Mouse (Mus musculus) gastrocnemius, postnatal 14 days (tissue): ENCODE measurements around the gene 1110059E24Rik. TPM values are rescaled to one million over a fixed set of nuclear protein-coding genes. Genes with fewer than 3 reads are reported as not detected.
A peak's percentile ranks its signal among the peaks of the same experiment; 100 is the strongest.

Experiments used
- DNase-seq: peaks from one replicate; pipeline ENCODE4 v3.0.0; 2021; ENCODE audit warnings: mixed read lengths
- intact Hi-C: fragments of 180-260 bp; cut with DNase I; formaldehyde crosslinking; loops from one replicate; pipeline ENCODE4 v1.15.1; 2025; ENCODE audit warnings: low total_unique reads
- long read RNA-seq, 2 experiments: library from polyadenylated mRNA; stranded (forward); transcript quantifications; one replicate each; pipeline ENCODE4 v2.0.0; 2021
- total RNA-seq, 2 experiments: library from RNA; stranded (reverse); gene quantifications; 2 replicates each; pipeline ENCODE4 v1.2.3; 2021

The 1110059E24Rik gene
- total RNA-seq, result 10 to 100 TPM; 11.9 to 12.2 TPM
- long read RNA-seq, experiment 1, transcript 1110059E24Rik-201 (4 exons, 1,614 nt), result major isoform, 5 of 8 reads
- long read RNA-seq, experiment 1, partial matches to known transcripts, result 0 of 8 reads
- long read RNA-seq, experiment 1, other reads (novel, unspliced or antisense), result 2 of 8 reads
- long read RNA-seq, experiment 2, transcript 1110059E24Rik-201 (4 exons, 1,614 nt), result major isoform, 5 of 10 reads
- long read RNA-seq, experiment 2, partial matches to known transcripts, result 0 of 10 reads
- long read RNA-seq, experiment 2, other reads (novel, unspliced or antisense), result 0 of 10 reads

DNA sequence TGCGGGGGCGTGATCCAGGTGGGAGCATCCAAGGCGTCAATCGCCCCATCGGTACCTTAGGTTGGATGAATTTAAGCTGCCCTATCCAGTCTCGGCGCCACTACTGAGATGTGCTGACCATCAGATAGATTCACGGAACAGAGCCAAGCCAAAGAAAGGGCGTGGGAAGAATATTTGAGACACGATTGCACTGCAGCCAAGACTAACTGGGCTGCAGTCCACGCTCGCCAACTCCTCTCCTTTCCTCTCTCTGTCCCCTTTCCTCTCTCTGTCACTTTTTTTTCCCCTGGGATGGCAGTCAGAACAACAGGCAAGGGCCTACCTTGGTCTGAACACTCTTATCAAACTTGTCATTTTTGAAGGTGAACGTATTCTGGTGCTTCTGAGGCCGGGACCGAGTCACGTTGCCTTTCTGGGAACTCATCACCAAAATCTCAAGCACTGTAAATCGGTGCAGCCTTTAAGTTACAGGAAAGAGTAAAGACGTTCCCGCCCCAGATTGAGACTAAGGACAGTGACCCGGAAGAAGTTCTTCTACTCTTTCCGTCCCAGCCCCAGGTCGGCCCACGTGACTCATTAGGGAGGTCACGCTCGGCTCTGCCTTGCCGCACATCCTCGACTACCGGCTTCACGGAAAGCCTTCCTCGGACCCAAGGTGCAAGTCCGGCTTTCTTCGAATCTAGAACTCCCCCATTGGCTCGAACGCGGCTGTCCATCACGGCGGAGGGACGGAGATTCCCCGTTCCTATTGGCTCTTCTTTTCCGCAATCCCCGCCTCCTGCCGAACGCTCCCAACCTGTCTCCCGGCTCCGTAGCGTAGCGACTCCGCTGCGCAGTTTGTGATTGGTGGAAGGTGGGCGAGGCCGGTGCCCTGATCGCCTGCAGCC, at the start of gene 1110059E24Rik:
Gene 1110059E24Rik, minus strand, starts transcription at position 692 of the 887 bp plus-strand sequence.
- DNase-seq, result peak; percentile 97
- intact Hi-C loops, result no loop called here

DNA sequence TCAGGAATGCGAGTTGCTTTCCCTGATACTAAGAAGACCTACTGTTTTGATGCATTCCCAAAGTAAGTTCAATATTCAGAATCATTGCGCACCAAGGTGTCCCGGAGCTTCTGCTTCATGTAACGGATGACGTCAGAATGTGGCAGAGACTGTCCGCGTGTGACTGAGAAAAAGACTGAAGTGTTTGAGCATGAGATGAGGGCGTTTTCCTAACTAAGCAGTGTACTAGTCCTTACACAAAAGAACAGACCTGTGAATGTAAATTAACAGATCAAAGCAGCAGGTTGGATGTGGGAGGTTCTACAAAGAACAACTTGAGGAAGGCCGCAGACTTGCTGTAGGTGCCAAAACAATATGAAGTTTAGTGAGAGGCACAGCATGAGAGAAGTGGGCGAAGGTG, 28.2 kb upstream of the 1110059E24Rik start:
- DNase-seq, result no peak
- intact Hi-C loops, result no loop called here

DNA sequence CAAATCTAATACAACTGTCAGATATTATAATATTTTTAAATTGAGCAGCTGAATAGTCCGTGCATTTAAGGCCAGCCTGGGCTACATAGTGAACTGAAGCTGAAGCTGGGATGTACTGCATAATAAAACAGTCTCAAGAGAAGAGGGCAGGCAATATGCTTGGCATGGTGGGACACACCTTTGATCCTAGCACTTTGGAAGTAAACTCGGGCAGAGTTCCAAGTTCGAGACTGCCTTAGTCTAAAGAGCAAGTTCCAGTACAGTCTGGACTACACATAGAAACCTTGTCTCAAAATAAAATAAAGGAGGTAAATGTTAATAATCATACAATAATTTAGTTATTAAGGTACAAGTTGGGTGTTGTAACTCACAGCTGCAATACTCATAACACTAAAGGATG, 27.3 kb upstream of the 1110059E24Rik start:
- intact Hi-C loops, result no loop called here
- no peak for DNase-seq

DNA sequence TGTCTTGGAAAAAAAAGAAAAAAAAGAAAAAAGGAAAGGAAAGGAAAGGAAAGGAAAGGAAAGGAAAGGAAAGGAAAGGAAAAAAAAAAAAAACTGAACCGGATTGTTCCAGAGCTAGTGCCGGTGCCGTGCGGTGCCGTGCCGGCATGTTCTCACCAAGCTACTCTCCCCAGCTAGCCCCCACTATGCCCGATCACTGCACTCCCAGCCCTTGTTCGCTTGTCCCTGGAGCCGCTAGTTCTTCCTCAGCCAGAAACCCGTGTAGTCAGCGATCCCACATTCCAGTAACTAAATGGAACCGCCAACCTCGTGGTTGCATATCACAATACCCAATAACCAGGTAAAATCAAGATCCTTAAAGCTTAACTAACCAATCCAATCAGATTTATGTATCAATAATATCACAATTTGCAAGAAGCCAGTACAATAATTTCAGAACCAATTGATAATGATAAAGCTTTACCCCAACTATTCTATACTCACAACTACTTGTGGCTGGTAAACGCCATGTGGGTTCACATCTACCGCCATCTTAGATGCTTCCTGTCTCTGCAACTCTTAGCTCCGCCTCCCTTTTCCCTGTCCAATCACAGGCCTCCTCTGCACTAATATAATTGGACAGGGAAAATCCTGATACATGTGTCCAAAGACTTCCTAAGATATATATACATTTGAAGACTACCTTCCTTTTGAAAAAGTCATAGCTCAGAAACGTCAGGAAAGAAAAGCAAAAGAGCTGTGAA, 21.7 kb upstream of the 1110059E24Rik start:
- intact Hi-C loops, result no loop called here

DNA sequence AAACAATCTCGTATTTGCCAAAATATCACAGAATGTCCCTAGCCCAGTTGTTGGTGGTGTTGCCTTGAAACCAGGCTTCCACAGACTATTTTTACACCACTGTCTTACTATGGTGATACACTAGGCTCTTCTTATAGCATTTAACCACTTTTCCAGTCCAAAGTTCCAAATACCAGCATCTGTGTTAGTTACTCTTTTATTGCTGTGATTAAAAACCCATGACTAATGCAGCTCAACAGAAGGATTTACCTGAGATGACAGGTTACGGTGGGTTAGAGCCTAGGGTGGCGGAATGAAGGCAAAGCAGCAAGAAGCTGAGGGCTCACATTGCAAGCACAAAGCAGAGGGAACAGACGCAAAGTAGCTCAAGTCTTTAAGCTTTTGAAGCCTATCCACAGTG, 16.9 kb upstream of the 1110059E24Rik start:
- no peak for DNase-seq
- intact Hi-C loops, result no loop called here

More for the DNA sequence above, 21.7 kb upstream of the 1110059E24Rik start:
- no peak for DNase-seq

DNA sequence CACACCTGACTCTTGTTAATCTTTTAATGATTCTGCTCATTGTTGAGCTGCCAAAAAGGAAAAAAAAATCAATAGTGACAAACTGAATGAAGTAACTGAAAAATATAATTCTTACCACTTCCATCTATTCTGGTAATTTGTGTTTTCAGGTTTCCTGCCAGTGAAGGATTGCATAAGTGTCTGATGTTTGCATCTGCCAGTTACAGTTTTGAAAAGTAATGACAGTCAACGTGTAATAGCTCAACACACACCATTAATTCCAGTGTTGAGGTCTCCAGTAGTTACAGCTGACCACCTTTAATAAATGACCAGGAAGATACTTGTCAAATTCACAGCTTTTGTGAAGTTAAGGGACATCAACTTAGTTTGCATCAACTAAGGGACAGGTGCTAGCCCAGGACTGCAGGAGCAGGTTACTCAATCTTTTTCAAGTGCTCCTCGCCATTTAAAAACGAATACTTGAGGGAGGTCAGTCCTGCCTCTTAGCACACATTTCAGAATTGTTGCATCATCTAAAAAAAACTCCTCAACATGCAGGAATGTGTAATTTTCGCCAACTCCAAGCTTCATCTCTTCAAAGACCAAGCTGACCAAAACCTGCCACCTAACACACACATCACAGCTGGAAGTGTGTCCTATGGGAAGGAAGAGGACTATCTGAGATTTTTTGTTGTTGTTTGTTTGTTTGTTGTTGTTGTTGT, 11.1 kb upstream of the 1110059E24Rik start:
- intact Hi-C loops, result no loop called here
- DNase-seq, result no peak

DNA sequence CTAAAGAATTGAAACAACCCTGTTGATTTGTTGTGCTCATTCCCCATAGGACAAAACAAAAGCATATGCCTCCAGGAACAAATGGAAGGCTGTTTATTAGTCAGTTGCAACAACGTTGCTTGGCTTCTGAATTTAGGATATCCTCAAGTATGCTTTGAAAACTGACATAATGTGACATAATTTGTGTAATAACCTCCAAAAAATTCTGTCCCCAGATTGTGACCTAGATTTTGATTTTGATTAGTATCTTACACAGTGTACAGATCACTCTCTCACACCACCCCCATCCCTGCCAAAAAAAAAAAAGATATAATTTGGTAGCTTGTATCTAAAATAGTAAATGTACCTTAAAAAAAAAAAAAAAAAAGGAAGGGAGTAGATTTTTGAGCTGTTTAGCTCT, 8.0 kb upstream of the 1110059E24Rik start:
- DNase-seq, result no peak
- intact Hi-C loops, result no loop called here

DNA sequence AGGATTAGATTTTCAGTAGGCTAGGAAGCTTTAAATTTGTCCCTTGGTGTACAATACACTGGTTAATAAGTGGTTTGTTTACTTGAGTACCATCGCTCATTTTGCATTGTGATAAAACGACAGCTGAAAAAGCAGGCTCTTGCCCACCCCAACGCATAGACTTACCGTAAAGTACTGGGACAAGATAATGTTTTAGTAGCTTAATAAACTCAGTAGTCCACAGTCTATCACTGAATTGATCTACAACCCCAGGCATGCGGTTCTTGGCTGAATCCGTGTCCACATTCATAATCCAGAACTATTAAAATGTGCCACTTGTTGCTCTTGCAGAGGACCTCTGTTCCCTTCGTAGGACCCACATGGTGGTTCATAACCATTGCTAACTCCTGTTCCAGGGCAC, 2.0 kb upstream of the 1110059E24Rik start:
- intact Hi-C loops, result no loop called here
- no peak for DNase-seq

DNA sequence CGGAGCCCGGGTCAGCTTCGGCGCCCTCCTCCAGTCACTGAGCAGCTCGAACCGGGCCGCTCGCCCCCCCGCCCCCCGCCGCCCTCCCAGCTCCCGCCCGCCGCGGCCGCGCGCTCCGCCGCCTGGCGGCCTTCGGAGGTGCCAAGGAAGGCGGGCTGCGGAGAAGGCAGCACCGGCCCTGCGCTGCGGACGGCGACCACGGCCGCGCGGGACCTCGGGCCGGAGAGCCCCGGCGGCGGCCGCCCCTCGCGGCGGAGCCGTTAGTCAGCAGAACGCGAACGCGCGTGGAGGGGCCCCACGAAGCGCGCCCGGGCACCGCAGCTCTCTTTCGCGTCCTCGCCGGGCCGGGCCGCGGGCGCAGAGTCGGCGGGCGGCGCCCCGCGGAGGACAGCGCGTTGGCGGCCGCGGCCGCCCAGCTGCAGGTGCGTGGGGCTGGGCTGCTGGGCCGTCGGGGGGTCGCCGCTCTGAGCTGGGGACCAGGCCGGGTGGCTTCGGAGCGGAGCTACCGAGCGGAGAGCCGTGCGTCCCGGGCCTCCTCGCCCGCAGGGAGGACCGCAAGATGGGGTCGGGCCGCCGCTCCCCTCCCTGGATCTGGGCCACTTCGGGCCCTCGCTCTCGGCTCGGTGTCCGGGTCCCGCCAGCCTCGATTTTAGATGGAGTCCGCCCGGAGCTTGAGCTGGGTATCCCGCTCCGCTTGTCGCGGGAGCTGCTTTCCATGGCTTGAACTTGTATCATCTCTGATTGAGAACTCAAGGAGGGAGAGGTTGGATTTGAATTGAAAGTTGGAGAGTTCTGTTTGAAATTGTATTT, 601 bp upstream of the 1110059E24Rik start, which contains the start of gene Abhd17b:
Gene Abhd17b, plus strand, starts transcription at position 14 of the 810 bp plus-strand sequence.
- intact Hi-C loops, result no loop called here

DNA sequence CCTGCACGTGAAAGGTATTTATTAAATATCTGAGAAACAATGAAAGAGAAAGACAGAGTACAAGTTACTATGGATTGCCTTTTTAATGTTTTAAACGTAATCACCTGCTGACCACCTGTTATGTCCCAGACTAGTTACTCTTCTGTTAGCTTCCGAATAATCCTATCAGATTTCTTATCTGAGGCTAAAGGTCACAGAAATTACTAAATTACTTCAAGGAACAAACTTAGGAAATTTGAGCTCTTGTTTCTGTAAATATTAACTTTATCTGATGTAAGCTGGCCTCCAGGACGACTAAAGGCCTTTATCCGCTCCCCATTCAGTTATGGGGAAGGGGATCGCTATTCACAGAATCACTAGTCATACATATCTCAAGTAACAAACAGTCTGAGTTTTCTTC, 1.1 kb downstream of the 1110059E24Rik start:
- intact Hi-C loops, result no loop called here
- DNase-seq, result no peak

More for the DNA sequence above, 601 bp upstream of the 1110059E24Rik start, which contains the start of gene Abhd17b:
- DNase-seq, result peak; percentile 72

DNA sequence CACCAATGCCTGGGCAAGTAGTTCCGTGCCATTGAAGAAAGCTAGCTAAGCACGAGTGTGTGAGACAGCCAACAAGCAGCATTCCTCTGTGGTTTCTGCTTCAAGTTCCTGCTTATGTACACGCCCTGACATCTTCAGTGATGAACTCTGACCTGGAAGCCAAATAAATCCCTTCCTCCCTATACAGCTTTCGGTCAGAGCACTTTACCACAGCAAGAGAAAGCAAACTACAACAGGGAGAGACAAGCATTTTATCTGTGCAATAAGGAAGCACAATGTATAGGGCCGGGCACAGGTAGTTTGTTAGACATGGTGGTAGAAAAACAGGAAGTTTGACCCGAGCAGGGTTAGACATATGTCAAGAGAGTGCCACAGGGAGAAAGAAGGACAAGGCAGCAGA, 6.6 kb downstream of the 1110059E24Rik start:
- intact Hi-C loops, result loop anchor here (10.0 kb wide), 1 partner anchor 71 kb away; no protein-coding TSS in a partner anchor
- DNase-seq, result no peak

DNA sequence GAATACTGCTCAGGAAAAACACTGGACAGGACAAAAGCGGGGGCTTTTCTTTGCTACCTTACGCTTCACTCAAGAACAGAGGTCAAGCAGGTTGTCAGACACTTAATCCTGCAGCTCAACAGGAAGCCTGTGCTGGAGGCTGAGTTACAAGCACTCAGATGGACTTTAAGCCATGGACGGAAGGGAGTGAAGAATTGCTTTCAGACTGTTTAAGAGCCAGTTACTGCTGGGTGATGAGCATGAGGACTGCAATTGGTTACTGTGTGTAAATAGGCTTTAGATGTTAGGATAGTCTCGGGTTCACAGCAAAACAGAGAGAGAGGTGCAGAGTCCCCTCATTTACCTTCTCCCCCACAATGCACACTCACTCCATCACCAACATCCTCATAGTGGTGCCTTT, 7.5 kb downstream of the 1110059E24Rik start:
- DNase-seq, result no peak
- intact Hi-C loops, result loop anchor here (10.0 kb wide), 1 partner anchor 70 kb away; no protein-coding TSS in a partner anchor

DNA sequence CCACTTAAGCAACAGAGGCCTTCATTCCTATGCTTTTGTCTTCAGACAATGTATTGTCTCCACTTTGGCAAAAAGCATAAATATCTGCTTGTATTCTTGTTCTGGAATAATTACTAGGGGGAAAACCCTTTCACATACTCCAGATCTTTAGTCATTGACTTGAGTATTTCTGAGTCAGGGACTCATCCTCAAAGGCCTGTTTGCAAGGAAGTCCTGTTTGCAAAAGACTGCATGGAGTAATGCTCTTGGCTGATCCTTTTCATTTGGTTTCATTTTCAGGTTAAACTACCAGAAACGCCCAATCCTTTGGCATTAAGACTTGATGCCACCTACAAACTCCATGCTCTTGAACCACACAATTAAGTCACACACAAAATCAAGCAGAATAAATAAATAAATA, 8.8 kb downstream of the 1110059E24Rik start:
- intact Hi-C loops, result loop anchor here (10.0 kb wide), 1 partner anchor 69 kb away; no protein-coding TSS in a partner anchor

DNA sequence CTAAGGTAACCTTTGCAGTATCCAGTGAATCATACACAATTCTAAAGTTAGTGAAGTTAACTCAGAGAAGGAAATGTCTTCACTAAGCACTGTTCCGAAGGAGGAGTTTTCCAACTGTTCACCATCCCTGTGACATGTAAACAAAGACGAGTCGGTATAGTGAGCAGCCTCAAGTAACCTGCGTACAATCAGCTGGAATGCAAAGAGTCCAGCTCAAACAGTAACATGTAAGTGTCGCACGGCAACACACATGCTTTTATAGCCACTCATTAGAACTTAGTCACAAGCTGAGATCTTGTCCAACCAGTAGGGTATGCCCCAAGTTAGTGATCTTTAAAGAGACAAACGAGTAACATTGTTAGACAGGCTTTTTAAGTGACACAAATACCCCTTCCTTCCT, 15.1 kb downstream of the 1110059E24Rik start:
- intact Hi-C loops, result no loop called here
- DNase-seq, result no peak

More for the DNA sequence above, 8.8 kb downstream of the 1110059E24Rik start:
- DNase-seq, result no peak

DNA sequence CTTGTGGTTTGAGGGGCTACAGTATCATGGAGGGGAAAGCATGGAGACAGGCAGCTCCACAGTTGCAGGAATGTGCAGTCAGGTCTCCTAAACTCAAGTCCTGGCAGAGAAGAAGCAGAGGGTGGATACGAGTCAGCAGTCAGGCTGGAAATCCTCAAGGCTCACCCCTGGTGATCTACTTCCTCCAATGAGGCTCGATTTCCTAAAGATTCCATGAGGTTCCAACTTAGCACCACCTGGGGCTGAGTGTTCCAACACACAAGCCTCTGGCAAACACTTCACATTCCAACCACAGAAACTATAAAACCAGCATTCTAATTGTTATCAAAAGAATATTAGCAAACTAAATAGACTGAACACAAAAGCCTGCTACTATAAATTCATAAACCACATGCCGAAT, 15.9 kb downstream of the 1110059E24Rik start:
- no peak for DNase-seq
- intact Hi-C loops, result no loop called here

DNA sequence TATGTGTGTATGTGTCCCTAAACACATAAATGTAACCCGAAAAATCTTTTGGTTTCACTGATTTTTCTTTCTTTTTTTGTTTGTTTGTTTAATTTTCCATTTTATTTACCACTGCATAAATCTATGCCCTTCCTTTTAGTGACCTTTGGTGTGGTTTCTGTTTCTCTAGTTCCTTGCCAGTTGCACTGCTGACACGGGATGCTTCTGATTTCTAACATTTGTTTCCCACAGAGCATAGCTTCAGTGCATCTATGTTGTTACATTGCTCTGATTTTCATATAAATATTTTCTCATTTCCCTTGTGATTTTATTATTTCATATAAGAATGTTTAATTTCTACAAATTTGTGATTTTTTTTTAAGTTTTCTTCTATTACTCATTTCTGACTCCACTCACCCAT, 17.4 kb downstream of the 1110059E24Rik start:
- intact Hi-C loops, result no loop called here
- DNase-seq, result no peak

DNA sequence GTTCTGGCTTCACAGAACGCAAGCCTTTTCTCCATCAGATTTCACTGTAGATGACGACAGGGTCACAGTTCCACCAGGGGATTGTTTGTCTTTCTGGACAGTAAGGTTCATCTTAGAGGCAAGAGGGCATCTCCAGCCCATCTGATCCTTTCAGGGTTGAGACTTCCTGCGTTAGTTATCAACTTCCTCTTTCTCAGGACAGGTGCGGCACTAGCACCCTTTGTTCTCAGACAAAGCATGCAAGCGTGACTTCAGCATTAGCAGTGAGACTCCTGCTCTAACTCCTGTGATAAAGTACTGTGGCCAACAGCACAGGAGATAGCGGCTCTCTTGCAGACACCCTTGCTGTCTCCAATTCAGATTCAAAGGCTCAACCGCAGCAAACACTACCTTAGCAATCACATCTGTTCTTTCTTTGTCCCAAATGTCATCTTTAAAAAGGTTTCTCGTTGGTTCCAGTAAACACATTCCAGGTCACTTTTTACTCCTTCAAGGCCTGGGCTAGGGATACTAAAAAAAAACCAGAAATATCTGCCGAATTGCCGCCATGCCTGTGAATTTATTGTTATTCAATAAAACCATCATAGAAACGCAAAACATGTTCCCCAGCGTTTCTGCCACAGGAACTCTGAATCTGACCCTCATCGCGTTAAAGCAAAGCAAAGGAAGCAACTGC, 22.0 kb downstream of the 1110059E24Rik start:
- no peak for DNase-seq
- intact Hi-C loops, result no loop called here

DNA sequence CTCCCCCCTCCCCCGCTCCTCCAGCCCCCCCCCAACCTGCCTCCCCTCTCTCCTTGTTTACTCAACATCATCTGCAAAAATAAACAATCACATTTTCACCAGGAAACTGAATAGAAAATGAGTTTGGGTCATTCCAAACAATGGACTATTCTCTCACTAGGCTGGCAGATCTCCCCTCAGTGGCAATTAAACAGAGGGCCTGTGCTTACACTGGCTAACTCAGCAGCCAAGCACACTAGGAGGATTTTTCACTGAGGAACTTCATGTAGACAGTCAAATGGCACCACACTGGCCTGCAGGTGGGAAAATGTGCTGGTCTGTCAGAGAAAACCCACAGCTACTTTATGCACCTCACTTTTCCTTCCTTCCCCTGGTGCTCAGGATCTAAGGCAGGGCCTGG, 23.3 kb downstream of the 1110059E24Rik start:
- DNase-seq, result no peak
- intact Hi-C loops, result no loop called here
